Mouse (Mus musculus): ENCODE data around the gene Olfr1155.

Olfr1155 gene

GRCm38 (mm10) chr2:87945037-87945436, at the start of gene Olfr1155:
Gene Olfr1155, minus strand, starts transcription at chr2:87945137.
- no peak for DNase-seq (ENCODE audit: low spot score)

- no peak for DNase-seq (ENCODE audit: low spot score)
These were observed 44.9 kb upstream of the Olfr1155 start, which contains the start of gene Olfr1158 for GRCm38 (mm10) chr2:87989813-87990212. Gene Olfr1158, plus strand, starts transcription at chr2:87990113.

GRCm38 (mm10) chr2:87974563-87974962, 29.6 kb upstream of the Olfr1155 start, which contains the start of gene Olfr74:
Gene Olfr74, minus strand, starts transcription at chr2:87974663.
- DNase-seq (ENCODE audit: low spot score) = no peak

- no peak for DNase-seq (ENCODE audit: low spot score)
These were observed 23.3 kb upstream of the Olfr1155 start, which contains the start of gene Olfr1157 for GRCm38 (mm10) chr2:87968199-87968598. Gene Olfr1157, minus strand, starts transcription at chr2:87968299.

GRCm38 (mm10) chr2:87953000-87953399, 8.1 kb upstream of the Olfr1155 start, which contains the start of gene Olfr1156:
Gene Olfr1156, minus strand, starts transcription at chr2:87953100.
- DNase-seq (ENCODE audit: low spot score) = no peak

- no peak for DNase-seq (ENCODE audit: low spot score)
These were observed 39.9 kb downstream of the Olfr1155 start, which contains the start of gene Olfr1154 for GRCm38 (mm10) chr2:87905066-87905465. Gene Olfr1154, minus strand, starts transcription at chr2:87905166.

- DNase-seq (ENCODE audit: low spot score) = no peak
These were observed 50.3 kb downstream of the Olfr1155 start, which contains the start of gene Olfr1153 for GRCm38 (mm10) chr2:87894662-87895061. Gene Olfr1153, plus strand, starts transcription at chr2:87894962.

All from ovary, postnatal 14 days (tissue).